Mouse (Mus musculus) embryonic fibroblast, embryonic 13.5 days (primary cell): Measurements from ENCODE around the gene Ascl2.

ENCODE experiments used
- CTCF ChIP-seq: IDR thresholded peaks from 2 replicates; pipeline ENCODE4 v1.5.1; 2011; ENCODE audit warnings: mild to moderate bottlenecking, control low read depth, low read length, moderate library complexity, borderline replicate concordance; ENCODE audit not compliant: insufficient read depth
- POLR2A ChIP-seq: IDR thresholded peaks from 2 replicates; pipeline ENCODE4 v1.6.1; 2011; ENCODE audit warnings: low read depth, mild to moderate bottlenecking, control low read depth, low read length, moderate library complexity

GRCm38 (mm10) chr7:143006756-143007598 lies 37.9 kb upstream of the Ascl2 start:
- TF ChIP-seq CTCF (no peak), POLR2A (no peak)
